Mouse (Mus musculus) testis, adult 2 months (tissue): ENCODE results near the gene Mark3.
"Not testable (repeated sequence)": the region's sequence is repeated elsewhere in the genome, so short reads cannot be mapped to it uniquely, and the experiment has no call there.

Experiments
- CTCF ChIP-seq: fragments of 200-500 bp; IDR thresholded peaks from 2 replicates; pipeline ENCODE4 v1.5.1; 2012; ENCODE audit warnings: low read depth, mild to moderate bottlenecking, inconsistent platforms, low read length, moderate library complexity; ENCODE audit not compliant: control insufficient read depth, insufficient read depth, insufficient replicate concordance
- POLR2A ChIP-seq: fragments of 200-500 bp; IDR thresholded peaks from 2 replicates; pipeline ENCODE4 v1.6.1; 2012; ENCODE audit warnings: low read depth, mild to moderate bottlenecking, inconsistent platforms, low read length, moderate library complexity; ENCODE audit not compliant: control insufficient read depth

DNA sequence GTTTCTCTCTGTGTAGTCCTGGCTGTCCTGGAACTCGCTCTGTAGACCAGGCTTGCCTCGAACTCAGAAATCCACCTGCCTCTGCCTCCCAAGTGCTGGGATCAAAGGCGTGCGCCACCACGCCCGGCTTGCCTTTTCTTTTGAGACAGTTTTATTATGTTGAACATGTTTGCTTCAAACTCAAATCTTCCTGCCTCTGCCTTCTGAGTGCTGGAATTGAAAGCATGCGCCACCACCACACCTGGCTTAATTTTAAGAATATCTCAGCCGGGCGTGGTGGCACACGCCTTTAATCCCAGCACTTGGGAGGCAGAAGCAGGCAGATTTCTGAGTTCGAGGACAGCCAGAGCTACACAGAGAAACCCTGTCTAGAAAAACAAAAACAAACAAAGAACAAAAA, 87.2 kb downstream of the Mark3 start:
- not testable (repeated sequence) for TF ChIP-seq CTCF, POLR2A
